Mouse (Mus musculus): ENCODE measurements around the gene Ifna15.

Gene Ifna15

DNA sequence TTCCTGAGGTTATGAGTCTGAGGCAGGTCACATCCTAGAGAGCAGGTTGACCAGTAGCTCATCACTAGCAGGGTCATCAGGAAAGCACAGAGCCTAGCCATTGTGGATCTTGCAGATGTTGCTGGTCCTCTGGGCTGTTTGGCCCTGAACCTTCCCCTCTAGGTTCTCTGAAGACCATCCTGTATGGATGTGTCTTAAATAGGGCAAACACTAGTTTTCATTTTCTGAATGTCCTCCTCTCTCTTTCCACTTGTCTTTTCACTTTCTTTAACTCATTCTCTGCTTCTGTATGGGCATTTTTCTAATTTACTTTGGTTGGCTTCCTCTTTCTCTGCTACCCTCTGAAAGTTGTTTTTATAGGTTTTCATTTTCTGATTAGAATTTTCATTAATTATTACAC lies at the start of gene Ifna15:
Gene Ifna15, minus strand, starts transcription at position 101 of the 400 bp plus-strand sequence.

DNA sequence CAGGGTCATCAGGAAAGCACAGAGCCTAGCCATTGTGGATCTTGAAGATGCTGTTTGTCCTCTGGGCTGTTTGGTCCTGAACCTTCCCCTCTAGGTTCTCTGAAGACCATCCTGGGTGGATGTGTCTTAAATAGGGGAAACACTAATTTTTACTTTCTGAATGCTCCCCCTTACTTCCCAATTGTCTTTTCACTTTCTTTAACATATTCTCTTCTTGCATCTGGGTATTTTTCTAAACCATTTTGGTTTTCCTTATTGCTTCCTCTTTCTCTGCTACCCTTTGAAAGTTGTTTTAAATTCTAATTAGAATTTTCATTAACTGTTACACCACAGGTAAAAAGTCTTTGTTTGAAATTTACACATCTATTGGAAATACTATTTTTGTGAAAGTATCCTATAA lies 45.2 kb upstream of the Ifna15 start, which contains the start of gene Ifna12:
Gene Ifna12, minus strand, starts transcription at position 101 of the 400 bp plus-strand sequence.

DNA sequence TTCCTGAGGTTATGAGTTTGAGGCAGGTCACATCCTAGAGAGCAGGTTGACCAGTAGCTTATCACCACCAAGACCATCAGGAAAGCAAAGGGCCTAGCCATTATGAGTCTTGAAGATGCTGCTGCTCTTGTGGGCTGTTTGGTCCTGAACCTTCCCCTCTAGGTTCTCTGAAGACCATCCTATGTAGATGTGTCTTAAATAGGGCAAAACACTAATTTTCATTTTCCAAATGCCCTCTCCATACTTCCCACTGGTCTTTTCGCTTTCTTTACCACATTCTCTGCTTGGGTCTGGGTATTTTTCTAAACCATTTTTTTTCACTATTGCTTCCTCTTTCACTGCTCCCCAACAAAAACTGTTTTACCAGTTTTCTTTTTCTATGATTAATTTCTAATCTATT lies 34.2 kb upstream of the Ifna15 start, which contains the start of gene Ifna9:
Gene Ifna9, minus strand, starts transcription at position 101 of the 400 bp plus-strand sequence.
- WGBS: 89% methylated on average over 1 of the region's 1 CpGs

DNA sequence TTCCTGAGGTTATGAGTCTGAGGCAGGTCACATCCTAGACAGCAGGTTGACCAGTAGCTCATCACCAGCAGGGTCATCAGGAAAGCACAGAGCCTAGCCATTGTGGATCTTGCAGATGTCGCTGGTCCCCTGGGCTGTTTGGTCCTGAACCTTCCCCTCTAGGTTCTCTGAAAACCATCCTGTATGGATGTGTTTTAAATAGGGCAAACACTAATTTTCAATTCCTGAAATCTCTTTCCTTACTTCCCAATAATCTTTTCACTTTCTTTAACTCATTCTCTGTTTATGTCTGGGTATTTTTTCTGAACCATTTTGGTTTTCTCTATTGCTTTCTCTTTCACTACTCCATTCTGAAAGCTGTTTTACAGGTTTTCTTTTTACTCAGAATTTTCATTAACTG lies 13.7 kb upstream of the Ifna15 start, which contains the start of gene Ifna14:
Gene Ifna14, minus strand, starts transcription at position 101 of the 400 bp plus-strand sequence.
- 81% methylated on average over 1 of the region's 1 CpGs for WGBS

DNA sequence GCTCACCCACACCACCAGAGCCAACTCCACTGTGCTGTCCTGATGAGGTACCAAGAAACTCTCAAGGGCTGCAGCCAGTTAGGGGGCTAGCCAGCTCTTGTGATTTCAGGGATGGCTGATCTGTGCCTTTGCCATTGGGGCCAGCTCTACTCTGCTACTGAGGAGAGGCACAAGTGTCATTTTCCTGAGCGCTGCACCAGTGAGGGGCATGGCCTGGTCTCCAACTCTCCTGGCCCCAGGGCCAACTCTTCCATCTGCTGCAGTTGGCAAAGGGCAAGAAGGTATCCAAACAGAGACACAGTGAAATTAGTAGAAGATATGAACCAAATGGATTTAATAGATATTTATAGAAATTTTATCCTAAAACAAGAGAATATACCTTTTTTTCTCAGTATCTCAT lies 3.7 kb upstream of the Ifna15 start:
- WGBS: 96% methylated on average over 1 of the region's 1 CpGs

DNA sequence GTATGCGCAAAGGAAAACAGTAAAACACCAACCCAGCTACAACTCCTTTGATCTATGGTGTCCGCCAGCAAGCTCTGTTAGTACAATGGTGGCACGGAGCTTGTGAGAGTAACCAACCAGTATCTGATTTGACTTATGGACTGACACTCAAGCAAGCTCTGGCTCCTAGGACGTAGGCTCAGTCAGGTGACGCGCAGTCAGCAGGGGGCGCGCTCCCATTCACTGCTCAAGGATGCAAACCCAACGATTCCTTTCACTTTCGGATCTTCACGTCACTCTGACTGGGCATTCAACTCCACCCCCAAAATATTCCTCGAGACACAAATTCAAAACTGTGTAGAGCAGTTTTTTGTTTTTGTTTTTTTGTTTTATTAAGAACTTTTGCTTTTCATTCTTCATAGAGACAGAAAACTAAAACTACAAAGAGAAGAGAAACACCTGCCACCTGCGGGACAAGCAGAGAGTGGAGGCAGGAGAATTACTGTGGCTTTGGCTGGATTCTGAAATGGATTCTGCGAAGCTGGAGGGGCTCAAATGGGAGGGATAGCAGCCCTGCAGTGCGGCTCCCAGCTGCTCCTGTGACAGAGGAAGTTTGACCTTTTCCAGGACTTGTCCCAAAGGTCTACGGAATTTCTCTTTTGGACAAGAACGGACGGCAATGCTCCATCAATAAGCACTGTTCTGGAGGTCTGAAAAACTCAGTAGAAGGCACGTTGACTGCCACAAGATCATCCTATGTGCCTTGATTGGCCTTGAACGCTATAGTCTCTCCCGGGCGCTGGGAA lies 7.7 kb downstream of the Ifna15 start:
- whole genome bisulfite sequencing: 29% methylated on average over 22 of the region's 22 CpGs

DNA sequence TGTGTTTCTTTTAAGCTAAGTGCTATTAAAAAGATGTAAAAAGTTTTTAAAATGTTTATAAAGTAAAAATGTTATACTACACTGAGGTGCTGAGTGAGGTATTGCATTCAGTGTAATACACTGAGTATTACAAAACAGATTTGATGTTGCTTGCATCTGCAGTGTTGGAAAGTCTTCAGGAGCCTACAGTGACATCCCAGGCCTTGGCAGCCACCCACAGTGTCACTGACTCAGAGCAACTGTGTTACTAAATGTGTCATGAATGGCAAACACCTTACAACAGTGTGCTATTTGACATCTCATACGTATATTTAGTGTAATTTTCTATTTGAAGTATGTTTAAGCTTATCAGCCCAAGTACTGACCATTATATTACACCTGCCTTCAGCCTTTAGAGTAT lies 10.1 kb downstream of the Ifna15 start:
- 81% methylated on average over 1 of the region's 1 CpGs for WGBS

DNA sequence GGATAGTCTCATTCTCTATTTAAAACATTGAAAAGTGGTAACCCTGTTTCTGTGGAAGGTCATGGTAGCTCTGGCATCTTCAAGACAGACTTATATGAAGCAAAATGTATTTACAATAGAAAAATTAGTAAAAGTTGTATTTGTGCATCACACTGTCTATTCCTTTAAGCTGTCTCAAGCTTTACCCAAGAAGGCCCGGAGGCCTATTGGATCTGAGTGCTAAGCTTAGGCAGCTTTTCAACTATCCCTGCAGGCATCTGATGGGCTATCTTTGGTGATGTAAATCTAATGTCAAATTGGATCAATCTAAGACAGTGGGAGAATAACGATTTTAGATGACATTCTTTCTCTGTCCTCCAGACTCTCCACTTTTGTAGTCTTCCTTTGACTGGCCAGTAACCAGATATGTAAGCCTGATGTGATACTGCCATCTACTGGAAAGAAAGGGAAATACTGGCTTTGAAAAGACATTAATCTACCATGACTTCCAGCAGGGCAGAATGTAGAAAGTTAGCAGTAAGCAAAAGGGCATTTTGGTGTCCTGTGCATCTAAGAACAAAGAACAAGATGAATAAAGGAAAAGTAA lies 14.3 kb downstream of the Ifna15 start:
- 43% methylated on average over 2 of the region's 2 CpGs for WGBS

DNA sequence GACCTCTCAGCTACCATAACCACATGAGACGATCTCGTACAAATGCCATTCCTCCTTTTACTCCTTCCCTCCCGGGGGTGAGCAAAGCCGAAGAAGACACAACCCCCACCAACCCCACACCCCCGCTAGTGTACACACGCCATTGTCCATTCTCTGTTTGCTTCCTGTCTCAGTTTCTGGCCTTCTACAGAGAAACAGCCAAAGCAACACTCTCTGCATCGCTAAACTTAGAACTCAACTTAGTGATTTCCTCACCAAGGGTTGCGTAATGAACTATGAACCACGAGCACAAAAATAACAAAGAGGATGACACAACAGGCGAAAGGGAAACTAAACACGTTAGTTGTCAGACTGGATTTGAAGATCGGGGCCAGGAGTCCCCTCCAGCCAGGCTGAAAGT lies 20.7 kb downstream of the Ifna15 start:
- 55% methylated on average over 12 of the region's 12 CpGs for WGBS

DNA sequence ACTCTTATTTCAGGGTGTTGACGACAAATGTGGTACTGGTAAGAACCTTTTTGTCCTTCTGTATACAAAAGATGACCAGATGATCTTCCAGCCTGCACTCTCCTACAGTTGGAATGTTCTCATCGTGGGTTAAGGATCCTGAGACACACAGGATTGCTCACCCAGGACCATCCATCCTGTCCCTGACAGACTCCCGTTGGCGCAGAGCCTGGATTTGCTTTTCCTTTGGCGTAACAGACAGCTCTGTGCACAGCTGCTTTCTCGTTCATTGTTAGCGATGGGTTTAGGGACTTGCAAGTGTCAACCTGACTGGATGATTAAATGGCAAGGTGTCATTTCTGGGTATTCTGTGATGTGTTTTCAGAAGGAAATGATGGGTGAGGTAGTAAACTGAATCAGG lies 21.4 kb downstream of the Ifna15 start:
- 82% methylated on average over 7 of the region's 7 CpGs for WGBS

DNA sequence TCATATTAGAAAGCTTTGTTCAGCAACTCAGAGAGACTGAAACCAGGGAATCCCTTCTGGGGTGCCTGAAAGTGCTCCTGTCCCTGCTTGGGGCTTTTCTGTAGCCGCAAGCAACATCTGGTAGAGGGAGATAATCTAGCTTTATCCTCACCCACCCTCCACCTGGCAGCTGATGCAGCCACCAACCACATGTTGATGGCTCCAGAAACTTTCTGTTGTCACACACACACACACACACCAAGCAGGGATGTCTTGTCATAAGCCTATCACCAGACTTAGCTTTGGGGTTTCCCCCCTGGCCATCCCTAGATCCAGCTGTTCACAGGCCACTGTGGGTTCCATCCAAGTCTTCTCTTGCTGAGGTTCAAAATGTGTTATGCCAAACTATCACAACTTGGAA lies 22.3 kb downstream of the Ifna15 start:
- WGBS: 100% methylated on average over 1 of the region's 1 CpGs

DNA sequence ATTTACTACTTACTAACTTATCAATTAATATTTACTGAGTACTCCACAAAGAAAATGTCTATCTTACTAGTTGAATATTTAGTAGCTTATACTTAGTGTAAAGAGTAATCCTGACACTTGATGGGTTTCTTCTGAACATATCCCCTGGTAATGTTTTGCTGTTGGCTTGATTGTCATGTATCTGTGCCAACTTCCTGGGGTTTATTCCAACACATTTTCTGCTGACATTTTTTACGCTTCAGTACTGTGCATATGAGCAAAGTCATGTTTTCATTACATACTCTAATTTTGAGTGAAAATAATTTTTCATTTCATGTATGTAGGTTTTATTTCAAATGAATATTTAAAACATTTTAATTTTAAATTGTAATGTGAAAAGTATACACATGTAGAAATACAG lies 23.1 kb downstream of the Ifna15 start:
- WGBS: 76% methylated on average over 1 of the region's 1 CpGs

DNA sequence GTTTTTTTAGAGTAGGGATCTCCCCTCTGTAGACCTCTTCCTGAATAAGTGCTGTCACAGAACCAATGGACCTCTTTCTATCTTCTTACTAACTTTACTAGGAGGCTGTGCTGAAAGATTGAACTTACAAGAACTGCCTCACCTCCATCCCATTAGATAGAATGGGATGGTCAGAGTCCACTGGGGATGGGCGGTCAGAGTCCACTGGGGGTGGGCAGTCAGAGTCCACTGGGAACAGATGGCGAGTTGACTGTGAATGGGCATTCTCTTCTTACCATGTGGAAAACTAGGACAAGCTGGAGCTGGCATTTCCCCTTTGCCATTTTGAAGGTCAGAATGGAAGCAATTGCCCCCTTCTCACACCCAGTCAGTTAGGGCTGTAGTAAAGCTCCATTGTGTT lies 24.5 kb downstream of the Ifna15 start:
- 95% methylated on average over 2 of the region's 2 CpGs for WGBS

DNA sequence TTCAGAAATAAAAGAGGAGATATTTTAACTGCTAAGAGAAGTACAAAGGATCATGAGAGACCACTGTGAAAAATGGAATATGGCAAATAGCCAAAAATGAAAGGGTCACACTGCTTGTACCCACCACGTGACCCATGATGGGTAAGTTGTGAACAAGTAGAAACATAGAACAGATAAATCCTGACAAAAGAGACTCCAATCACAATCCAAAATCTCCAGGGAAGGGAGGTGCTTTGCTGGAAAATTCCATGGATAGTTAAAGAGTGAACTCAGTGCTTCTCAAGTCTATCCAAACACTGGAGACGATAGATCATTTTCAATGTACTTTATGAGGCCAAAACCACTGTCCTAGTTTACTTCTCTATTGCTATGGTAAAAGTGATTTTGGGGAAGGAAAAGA lies 27.2 kb downstream of the Ifna15 start:
- WGBS: 85% methylated on average over 2 of the region's 2 CpGs

DNA sequence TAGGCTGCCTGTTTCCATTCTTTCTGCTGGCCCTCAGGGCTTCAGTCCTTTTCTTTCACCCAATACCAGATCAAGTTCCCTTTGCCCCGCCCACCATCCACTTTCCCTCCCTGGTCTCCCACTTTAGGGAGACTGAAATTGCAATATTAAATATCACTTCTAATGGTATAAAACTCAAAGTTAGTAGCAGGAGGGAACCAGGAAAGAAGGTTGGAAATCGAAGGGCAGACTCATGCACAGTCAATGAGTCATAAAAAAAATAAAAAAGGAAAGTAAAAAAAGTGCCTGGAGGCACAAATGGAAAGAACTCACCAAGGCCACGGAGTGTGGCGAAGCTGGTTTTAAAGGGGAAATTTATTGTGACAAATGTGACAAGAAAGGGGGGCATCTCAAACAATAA lies 27.8 kb downstream of the Ifna15 start:
- whole genome bisulfite sequencing: 67% methylated on average over 4 of the region's 4 CpGs

DNA sequence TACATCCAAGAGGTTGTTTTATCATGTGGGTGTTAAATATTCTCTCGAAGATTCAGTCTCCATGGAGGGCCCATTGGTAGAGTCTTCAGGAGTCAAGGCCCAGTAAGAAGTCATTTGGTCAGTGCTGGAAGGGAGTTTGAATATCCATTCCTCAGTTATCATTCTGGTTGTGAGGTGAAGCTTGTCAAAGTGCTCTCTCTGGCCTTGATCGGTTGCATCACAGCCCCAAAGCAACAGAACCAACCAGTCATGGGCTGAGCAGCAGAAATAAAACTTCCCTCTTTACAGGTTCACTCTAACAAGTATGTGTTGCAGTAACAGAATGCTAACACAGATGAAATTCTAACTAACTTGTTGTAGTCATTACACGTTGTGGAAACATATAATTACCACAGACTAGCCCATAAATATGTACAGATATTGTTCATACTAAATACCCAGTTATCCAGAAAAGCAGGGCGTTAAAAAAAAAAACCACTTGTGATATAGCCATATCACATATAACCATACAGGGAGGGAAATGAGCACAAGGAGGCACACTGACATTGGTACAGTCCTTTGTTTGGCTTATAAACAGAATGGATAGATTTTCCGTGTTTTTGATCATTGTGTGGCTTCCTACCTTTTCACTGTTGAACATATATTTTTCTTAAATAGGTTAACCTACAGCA lies 31.5 kb downstream of the Ifna15 start:
- 92% methylated on average over 5 of the region's 5 CpGs for WGBS

DNA sequence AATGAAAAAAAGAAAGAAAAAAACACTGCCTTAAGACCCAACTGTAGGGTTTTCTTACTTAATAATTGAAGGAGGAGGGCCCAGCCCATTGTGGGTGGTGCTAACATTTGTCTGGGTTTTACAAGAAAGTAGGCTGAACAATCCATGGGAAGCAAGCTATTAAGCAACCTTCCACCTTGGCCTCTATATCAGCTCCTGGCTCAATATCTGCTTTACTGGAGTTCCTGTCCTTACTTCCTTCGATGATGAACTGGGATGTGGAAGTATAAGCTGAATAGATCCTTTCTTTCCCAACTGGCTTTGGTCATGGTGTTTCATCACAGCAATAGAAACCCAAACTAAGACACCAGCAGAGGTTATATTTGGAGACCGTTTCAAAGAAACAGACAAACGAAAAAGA lies 32.7 kb downstream of the Ifna15 start:
- 84% methylated on average over 3 of the region's 3 CpGs for WGBS

DNA sequence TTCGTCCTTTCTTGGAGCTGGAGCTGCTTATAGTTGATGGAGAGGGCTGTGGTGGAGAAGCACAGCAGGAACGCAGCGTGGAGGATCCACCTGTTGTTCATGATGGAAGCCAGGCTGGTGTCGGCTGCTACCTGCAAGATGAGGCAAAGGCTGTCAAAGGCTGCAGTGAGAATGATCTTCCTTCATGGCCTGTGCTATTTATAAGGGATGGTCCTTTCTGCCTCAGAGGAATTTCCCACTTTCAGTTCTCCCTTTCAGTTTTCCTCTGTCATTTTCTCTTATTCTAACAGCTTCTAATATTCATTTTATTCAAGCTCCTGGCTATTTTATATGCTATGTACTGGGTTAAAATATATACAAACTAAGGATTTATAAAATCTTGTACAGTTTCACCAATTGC lies 35.4 kb downstream of the Ifna15 start, which contains the start of gene Ifnb1:
Gene Ifnb1, minus strand, starts transcription at position 101 of the 400 bp plus-strand sequence.
- whole genome bisulfite sequencing: 90% methylated on average over 4 of the region's 4 CpGs

DNA sequence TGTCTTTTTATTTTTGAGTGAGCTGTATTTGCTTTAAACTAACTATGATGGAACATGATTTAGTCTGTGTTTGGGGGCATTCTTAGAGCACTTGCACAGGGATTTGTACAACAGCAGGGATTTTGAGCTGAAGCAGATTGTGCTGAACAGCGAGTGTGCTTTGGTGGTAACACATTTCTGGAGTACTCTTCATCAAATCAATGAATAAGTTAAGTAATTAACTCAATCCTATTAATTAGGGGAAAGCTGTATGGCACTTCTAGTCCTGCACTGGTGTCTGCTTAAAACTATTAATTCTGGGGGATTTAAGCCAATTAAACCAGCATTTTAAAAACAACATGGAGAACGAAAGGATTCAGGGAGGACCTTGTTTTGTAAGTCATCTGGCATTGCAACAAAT lies 40.1 kb downstream of the Ifna15 start:
- WGBS: 73% methylated on average over 2 of the region's 2 CpGs

DNA sequence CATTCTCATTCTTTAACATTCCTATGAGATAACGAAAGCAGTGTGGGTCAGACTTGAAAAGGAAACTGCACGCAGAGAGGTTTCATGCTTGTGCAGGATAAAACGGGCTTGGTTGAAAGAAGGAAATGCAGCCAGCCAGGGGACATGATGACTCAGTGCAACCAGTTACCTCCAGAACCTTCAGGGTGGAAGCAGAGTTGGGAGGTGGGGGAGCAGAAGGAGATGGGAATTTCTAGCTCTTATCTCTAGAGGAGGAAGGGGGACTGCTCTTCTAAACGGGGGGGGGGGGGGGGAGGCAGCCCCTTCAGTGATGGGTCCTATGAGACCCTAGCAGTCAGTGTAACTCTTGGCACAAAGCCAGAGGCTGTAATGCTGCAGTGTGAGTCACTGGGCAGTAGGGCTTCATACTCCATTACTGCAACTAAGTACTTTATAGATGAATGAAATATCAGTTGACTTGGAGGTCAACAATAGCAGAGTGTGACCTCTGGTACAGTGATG lies 42.3 kb downstream of the Ifna15 start:
- 14% methylated on average over 4 of the region's 4 CpGs for WGBS

DNA sequence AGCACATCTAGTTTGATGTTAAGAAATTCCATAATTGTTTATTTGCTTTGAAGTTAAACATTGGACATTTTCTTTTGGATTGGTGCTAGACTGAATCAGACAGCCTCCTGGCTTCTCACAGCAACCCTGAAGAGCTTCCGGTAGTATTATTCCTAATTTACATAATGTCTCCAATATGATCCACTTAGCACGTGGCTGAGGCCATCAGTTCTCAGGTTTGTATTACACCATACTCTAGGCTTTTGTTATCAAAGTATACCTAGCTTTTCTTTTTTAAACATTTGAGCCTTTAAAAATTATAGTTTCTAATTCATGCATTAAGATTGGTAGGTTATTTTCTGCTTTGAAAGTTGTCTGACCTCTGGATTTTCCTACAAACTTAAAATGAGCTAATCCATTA lies 42.8 kb downstream of the Ifna15 start:
- WGBS: 40% methylated on average over 2 of the region's 2 CpGs

DNA sequence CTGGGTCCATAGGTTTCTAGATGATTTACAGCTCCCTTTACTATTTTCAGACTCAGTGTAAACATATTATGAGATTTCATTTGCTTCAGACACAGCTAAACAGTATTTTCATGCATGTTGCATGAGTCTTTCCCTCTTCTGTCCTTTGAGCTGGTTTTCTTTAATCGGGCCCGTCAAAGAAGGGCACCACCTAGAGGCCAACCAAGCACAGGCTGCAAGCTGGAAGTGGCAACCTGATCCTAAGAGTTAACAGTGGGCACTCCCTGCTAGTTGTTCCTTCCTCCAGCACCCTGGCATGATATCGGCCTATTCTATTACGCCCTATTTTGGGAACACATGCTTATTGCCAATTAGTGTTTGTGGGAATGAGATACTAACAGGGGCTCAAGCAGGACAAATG lies 43.6 kb downstream of the Ifna15 start:
- 33% methylated on average over 4 of the region's 4 CpGs for WGBS

DNA sequence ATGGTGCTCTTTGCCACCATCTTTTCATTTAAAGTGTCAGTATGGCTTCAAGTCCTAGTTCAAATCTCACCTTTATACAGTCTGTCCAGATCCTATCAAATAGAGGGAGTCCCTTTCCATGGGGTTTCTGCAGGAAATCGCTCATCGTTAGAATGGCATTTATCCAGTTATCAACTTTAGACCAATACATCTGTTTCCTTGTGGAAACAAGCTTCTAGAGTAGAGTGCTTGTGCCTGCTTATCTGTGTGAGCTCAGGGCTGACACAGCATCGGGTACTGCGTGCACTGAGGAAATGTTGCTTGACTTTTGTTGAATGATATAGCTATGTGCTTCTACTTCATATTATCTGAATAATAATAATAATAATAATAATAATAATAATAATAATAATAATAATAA lies 44.3 kb downstream of the Ifna15 start:
- WGBS: 95% methylated on average over 4 of the region's 4 CpGs
